Mouse (Mus musculus): ENCODE measurements around the gene Tspan32.

GRCm38 (mm10) chr7:143025496-143025895 lies 20.6 kb downstream of the Tspan32 start:
- TF ChIP-seq CTCF (IDR thresholded peaks at IDR 0.05; ENCODE audit: low read depth, low read length) (no peak), POLR2AphosphoS5 (IDR thresholded peaks at IDR 0.05; ENCODE audit: insufficient replicate concordance, low read depth, low read length) (no peak), GATA1 (IDR thresholded peaks at IDR 0.05; ENCODE audit: borderline replicate concordance, low read length) (no peak)
